Mouse (Mus musculus) kidney, postnatal 0 days (tissue): ENCODE results near the gene Slc22a23. TPM values are rescaled to one million over a fixed set of nuclear protein-coding genes. Genes with fewer than 3 reads are reported as not detected.

Experiments used
- ATAC-seq: fragments of 200-750 bp; cut with Nextera tagmentation; replicated peaks from 2 replicates; pipeline ENCODE4 v1.8.0; 2017; ENCODE audit warnings: low read depth, moderate number of reproducible peaks, moderate TSS enrichment, moderate library complexity; ENCODE audit not compliant: low FRiP score
- DNase-seq: peaks from one replicate; pipeline ENCODE4 v3.0.0-alpha.2; 2016; ENCODE audit warnings: low spot score
- H3K27ac ChIP-seq: fragments of 300-500 bp; sonication (generic); 2 replicates; pipeline ENCODE4 v1.5.1; 2014; ENCODE audit warnings: mild to moderate bottlenecking
- H3K27me3 ChIP-seq: fragments of 300-500 bp; sonication (generic); 2 replicates; pipeline ENCODE4 v1.6.1; 2014; ENCODE audit warnings: low read length, mixed read lengths; ENCODE audit not compliant: insufficient read depth
- H3K36me3 ChIP-seq: fragments of 300-500 bp; sonication (generic); 2 replicates; pipeline ENCODE4 v1.6.1; 2014; ENCODE audit warnings: low read length, mixed read lengths; ENCODE audit not compliant: insufficient read depth
- H3K4me1 ChIP-seq: fragments of 300-500 bp; sonication (generic); replicated peaks from 2 replicates; pipeline ENCODE4 v1.6.1; 2014; ENCODE audit warnings: antibody characterized with exemption, low read length, mixed read lengths; ENCODE audit not compliant: insufficient read depth
- H3K4me2 ChIP-seq: fragments of 300-500 bp; sonication (generic); 2 replicates; pipeline ENCODE4 v1.6.1; 2014; ENCODE audit warnings: mild to moderate bottlenecking, low read length, moderate library complexity, mixed read lengths
- H3K4me3 ChIP-seq: fragments of 300-500 bp; sonication (generic); replicated peaks from 2 replicates; pipeline ENCODE4 v1.5.1; 2014; ENCODE audit warnings: low read depth, low read length
- H3K9ac ChIP-seq: fragments of 300-500 bp; sonication (generic); 2 replicates; pipeline ENCODE4 v1.6.1; 2014; ENCODE audit warnings: low read depth, low read length
- H3K9me3 ChIP-seq: fragments of 300-500 bp; sonication (generic); replicated peaks from 2 replicates; pipeline ENCODE4 v1.6.1; 2016; ENCODE audit warnings: low read length, inconsistent platforms, mixed read lengths
- CTCF ChIP-seq: IDR thresholded peaks from 2 replicates; pipeline ENCODE4 v1.5.1; 2016; ENCODE audit warnings: antibody characterized with exemption, low read depth, mild to moderate bottlenecking, moderate library complexity
- WGBS: fragments of 180-500 bp; shearing (Covaris S2); extraction: QIAGEN DNeasy Blood & Tissue Kit; methylation state at CpG from one replicate; pipeline ENCODE4 v1.1.7; 2014; 5-methylcytosine and 5-hydroxymethylcytosine counted together
- polyA plus RNA-seq: library from polyadenylated mRNA; unstranded; fragments of >200 nt; fragmentation: Nextera tagmentation; extraction: Ambion mirVana; gene quantifications from 2 replicates; pipeline ENCODE4 v1.2.1, GENCODE M21; 2015

Gene Slc22a23
- polyA plus RNA-seq, 1 experiment from 2014 or later, result 4.3 TPM

GRCm38 (mm10) chr13:34152695-34153094 lies 192.3 kb downstream of the Slc22a23 start:
- Histone ChIP-seq H3K4me1 (no peaks in the 10 kb centered on the region), H3K4me3 (no peak overlapping the region), H3K27ac (peak overlapping the region; percentile 57; the same call in 1 of the 2 replicates), H3K27me3 (no peaks in the 10 kb centered on the region), H3K9ac (no peak overlapping the region), H3K36me3 (no peaks in the 10 kb centered on the region), H3K4me2 (no peak overlapping the region), H3K9me3 (no peaks in the 10 kb centered on the region)
- 63% methylated on average over 7 of the region's 7 CpGs for WGBS
- no peak for DNase-seq
- TF ChIP-seq CTCF, result no peak
- no peak for ATAC-seq

GRCm38 (mm10) chr13:34151425-34151824 lies 193.6 kb downstream of the Slc22a23 start:
- no peak overlapping the region for H3K9ac ChIP-seq
- H3K4me2 ChIP-seq, result no peak overlapping the region
- H3K36me3 ChIP-seq, result no peaks in the 10 kb centered on the region
- no peak for TF ChIP-seq CTCF
- no peak for ATAC-seq
- no peaks in the 10 kb centered on the region for H3K9me3 ChIP-seq
- no peaks in the 10 kb centered on the region for H3K4me1 ChIP-seq
- H3K4me3 ChIP-seq, result no peak overlapping the region
- no peak for DNase-seq
- WGBS, result 87% methylated on average over 1 of the region's 1 CpGs
- H3K27me3 ChIP-seq, result no peaks in the 10 kb centered on the region
- no peak overlapping the region for H3K27ac ChIP-seq

- Histone ChIP-seq H3K36me3 (no peaks in the 10 kb centered on the region), H3K9ac (no peak overlapping the region), H3K27me3 (no peaks in the 10 kb centered on the region), H3K27ac (no peak overlapping the region), H3K4me2 (peak overlapping the region; percentile 29), H3K4me1 (no peaks in the 10 kb centered on the region), H3K9me3 (no peaks in the 10 kb centered on the region), H3K4me3 (no peak overlapping the region)
- WGBS, result 18% methylated on average over 19 of the region's 19 CpGs
- TF ChIP-seq CTCF, result no peak
- ATAC-seq (no peak), DNase-seq (no peak)
These were observed 194.5 kb downstream of the Slc22a23 start for GRCm38 (mm10) chr13:34150271-34151027.

GRCm38 (mm10) chr13:34149463-34150176 lies 195.4 kb downstream of the Slc22a23 start:
- TF ChIP-seq CTCF, result no peak
- peak overlapping the region; percentile 40; the same call in 1 of the 2 replicates for H3K4me3 ChIP-seq
- peak overlapping the region; percentile 50 for H3K4me2 ChIP-seq
- WGBS, result 69% methylated on average over 5 of the region's 5 CpGs
- no peak for ATAC-seq
- no peak for DNase-seq
- H3K9me3 ChIP-seq, result no peaks in the 10 kb centered on the region
- no peaks in the 10 kb centered on the region for H3K4me1 ChIP-seq
- no peak overlapping the region for H3K9ac ChIP-seq
- no peak overlapping the region for H3K27ac ChIP-seq
- H3K36me3 ChIP-seq, result no peaks in the 10 kb centered on the region
- H3K27me3 ChIP-seq, result no peaks in the 10 kb centered on the region

- no peak overlapping the region for H3K27ac ChIP-seq
- H3K27me3 ChIP-seq, result no peaks in the 10 kb centered on the region
- H3K9ac ChIP-seq, result peak overlapping the region; percentile 45
- H3K4me2 ChIP-seq, result peak overlapping the region; percentile 50
- ATAC-seq (peak; percentile 81), DNase-seq (peak; percentile 84)
- WGBS, result 2% methylated on average over 23 of the region's 23 CpGs
- H3K4me3 ChIP-seq, result peak overlapping the region; percentile 40
- no peaks in the 10 kb centered on the region for H3K36me3 ChIP-seq
- H3K4me1 ChIP-seq, result no peaks in the 10 kb centered on the region
- TF ChIP-seq CTCF, result no peak
- no peaks in the 10 kb centered on the region for H3K9me3 ChIP-seq
These were observed 196.1 kb downstream of the Slc22a23 start for GRCm38 (mm10) chr13:34148767-34149392.

GRCm38 (mm10) chr13:34148181-34148580 lies 196.8 kb downstream of the Slc22a23 start:
- no peaks in the 10 kb centered on the region for H3K9me3 ChIP-seq
- H3K4me3 ChIP-seq, result no peak overlapping the region
- no peak for TF ChIP-seq CTCF
- H3K4me2 ChIP-seq, result peak overlapping the region; percentile 50; the same call in 1 of the 2 replicates
- H3K9ac ChIP-seq, result no peak overlapping the region
- H3K4me1 ChIP-seq, result no peaks in the 10 kb centered on the region
- H3K27ac ChIP-seq, result no peak overlapping the region
- ATAC-seq, result no peak
- H3K27me3 ChIP-seq, result no peaks in the 10 kb centered on the region
- no peak for DNase-seq
- no peaks in the 10 kb centered on the region for H3K36me3 ChIP-seq
- WGBS, result 85% methylated on average over 3 of the region's 3 CpGs
